Mouse (Mus musculus) brain, embryonic 14.5 days (tissue): ENCODE results near the gene Tsfm.
A peak's percentile ranks its signal among the peaks of the same experiment; 100 is the strongest.

Experiments
- CTCF ChIP-seq: fragments of 200-500 bp; IDR thresholded peaks from 2 replicates; pipeline ENCODE4 v1.5.1; 2012; ENCODE audit warnings: inconsistent platforms, mild to moderate bottlenecking, moderate library complexity, borderline replicate concordance; ENCODE audit not compliant: insufficient read depth, insufficient read length; ENCODE audit errors: extremely low read depth
- POLR2A ChIP-seq: fragments of 200-500 bp; IDR thresholded peaks from 2 replicates; pipeline ENCODE4 v1.6.1; 2012; ENCODE audit warnings: mild to moderate bottlenecking, inconsistent platforms, borderline replicate concordance; ENCODE audit not compliant: poor library complexity, insufficient read depth, insufficient read length, severe bottlenecking; ENCODE audit errors: extremely low read depth

DNA sequence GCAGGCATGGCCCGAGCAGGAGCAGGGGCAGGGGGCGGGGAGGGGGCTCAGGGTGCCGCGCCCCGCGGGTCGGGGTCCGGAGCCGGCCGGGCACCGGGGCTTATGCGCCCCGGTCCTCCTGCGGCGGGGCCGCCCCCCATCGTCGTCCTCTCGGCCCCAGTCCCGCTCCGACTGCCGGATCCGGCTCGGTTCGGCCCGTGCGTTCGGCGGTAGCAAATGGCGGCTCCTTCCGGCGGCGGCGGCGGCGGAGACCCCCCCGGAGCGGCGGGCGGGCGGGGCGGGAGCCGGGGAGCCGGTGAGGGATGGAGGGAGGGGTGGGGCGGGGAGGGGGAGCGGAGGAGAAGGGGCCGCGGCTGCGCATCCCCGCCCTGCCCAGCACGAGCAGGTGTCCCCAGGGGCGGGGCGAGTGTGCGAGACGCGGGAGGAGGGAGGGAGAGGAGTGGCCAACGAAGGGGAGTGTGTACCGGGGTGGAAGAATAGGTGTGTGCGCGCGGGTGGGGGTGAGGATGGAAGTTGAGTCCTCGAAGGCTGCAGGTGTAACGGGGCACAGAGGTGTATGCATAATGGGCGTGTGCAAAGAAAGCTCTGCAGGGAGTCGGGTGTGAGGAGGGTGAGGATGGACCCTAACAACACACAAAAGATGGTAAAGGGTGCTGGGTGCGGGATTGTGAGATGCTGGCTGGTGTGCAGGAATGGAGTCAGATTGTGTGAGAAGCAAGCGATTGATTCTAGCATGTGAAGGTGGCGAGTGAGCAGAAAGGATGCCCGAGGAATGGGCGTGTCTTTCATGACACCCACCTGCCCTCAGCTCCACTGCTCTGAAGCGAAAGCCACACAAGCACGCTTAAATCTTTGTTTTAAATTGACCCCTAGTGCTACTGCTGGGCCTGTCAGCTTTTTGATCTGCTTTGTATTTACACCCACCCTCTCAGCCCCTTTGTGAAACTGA, 29.6 kb upstream of the Tsfm start, which contains the start of gene March9:
- TF ChIP-seq CTCF (no peak), POLR2A (peak; percentile 4; the same call in 1 of the 2 replicates)
